Mouse (Mus musculus) heart, adult 8-10 months (tissue): Measurements from ENCODE around the gene Cox14. TPM values are rescaled to one million over a fixed set of nuclear protein-coding genes. Genes with fewer than 3 reads are reported as not detected.
A peak's percentile ranks its signal among the peaks of the same experiment; 100 is the strongest.
"Not testable (repeated sequence)": the region's sequence is repeated elsewhere in the genome, so short reads cannot be mapped to it uniquely, and the experiment has no call there.

Experiments
- DNase-seq: peaks from one replicate; pipeline ENCODE4 v3.0.0; 2022; ENCODE audit warnings: low spot score
- total RNA-seq, 4 experiments: library from RNA; stranded (reverse); gene quantifications; 2 replicates each; pipeline ENCODE4 v1.2.4; 2022

Cox14 gene
- total RNA-seq: 100 to 1,000 TPM; 240 to 284 (median 258) TPM

DNA sequence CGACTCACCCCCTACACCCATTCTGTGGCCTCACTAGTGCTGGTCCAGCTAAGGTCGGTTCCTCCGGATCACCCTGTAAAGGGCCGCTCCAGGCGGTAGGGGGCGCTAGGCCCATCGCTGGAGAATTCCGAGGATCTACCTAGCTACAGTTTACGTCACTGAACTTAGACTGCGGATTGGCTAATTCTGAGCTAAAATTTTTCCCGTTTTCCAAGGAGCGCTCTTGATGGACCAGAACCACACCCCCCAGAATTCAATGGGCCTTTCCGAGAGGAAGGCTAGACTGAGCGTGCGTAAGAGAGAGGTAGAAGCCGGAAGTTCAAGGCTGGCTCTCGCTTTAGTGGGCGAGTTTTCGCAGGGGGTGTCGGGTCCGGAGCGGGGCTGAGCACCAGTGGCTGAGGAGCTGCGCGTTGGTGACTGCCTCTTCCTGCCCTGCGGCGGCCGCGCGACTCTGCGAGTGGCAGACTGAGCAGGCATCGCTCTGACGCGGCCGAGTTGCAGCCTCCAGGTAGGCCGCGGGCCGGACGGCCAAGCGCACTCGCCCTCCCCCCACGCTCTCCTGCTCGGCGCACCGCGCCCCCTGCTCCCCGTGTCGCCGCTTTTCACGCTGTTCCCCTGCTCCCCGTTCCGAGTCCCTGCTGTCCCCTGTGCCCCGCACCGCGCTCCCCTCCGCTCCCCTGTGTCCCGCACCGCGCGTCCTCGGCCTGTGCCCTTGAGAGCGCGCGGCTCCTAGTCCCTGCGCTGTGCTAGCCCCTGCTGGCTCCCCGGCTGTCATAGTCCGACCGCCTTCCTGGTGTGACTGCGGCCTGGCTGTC, at the start of gene Cox14:
TSS of gene Cox14 (plus strand) at position 278 of the 815 bp plus-strand sequence.
- DNase-seq: peak; percentile 99

DNA sequence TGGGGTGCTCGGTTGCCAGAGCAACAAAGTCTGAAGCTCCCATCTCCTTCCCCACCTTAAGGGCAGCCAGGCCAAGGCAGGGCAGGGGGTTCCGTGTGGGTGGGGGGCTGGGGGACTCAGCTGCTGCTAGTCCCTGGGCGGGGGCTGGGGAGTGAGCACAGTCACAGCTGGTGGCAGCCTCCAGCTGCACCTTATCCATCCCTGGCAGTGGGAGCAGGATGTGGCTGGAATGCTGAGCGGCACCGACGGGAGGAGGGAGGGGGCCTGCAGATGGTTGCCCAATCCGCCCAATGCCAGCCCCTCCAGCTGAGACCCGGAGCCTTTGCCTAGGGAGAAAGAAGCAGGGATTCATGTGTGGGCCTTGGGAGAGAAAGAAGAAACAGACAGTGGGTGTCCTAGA, 48.3 kb upstream of the Cox14 start:
- no peak for DNase-seq

DNA sequence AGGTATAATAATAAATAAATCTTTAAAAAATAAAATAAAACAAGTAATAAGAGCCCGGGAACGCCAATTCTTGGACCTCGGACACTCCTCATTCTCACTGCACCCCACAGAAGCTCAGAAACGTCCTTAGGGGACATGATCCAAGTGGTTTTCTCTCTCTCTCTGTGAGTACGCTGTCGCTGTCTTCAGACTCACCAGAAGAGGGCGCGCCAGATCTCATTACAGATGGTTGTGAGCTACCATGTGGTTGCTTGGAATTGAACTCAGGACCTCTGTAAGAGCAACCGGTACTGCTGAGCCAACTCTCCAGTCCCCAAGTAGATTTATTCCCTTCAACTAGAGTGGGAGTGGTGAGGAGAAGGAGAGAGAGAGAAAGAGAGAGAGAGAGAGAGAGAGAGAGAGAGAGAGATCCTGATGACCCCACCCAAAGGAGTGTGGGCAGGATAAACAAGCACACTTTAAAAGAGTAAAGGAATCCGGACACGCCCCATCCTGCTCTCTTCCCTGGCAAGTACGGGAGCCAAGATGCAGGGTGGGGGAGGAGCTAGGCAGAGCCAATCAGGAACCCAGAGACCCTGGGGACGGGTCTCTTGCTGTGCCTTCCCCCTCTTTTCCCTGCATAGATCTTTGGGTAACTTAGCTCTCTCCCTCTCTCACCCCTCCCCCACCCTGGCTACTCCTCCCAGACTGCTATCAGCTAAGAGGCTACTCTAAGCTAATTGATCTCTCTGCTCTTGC, 47.2 kb upstream of the Cox14 start:
- DNase-seq: no peak

GRCm38 (mm10) chr15:99679008-99679407, 46.4 kb upstream of the Cox14 start:
- DNase-seq: no peak

GRCm38 (mm10) chr15:99682880-99683279, 42.5 kb upstream of the Cox14 start:
- no peak for DNase-seq

DNA sequence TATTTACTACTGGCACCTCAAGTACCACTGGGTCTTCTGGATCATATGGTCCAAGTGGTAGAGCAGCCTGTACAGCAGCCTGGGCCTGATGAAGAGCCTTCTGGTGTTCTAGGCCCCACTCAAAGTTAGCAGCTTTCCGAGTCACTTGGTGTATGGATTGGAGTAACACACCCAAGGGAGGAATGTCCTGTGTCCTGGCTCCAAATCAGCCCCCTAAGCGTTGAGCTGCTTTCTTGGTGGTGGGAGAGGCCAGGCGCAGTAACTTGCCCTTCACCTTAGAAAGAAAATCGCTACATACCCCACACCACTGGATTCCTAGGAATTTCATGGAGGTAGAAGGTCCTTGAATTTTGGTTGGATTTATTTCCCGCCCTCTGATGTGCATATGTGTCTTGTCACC, 41.3 kb upstream of the Cox14 start:
- no peak for DNase-seq

- DNase-seq: peak; percentile 46
Measured at GRCm38 (mm10) chr15:99688712-99689111, 36.7 kb upstream of the Cox14 start.

- DNase-seq: no peak
Measured at GRCm38 (mm10) chr15:99690924-99691323, 34.5 kb upstream of the Cox14 start.

- no peak for DNase-seq
Measured at GRCm38 (mm10) chr15:99691976-99692375, 33.4 kb upstream of the Cox14 start.

GRCm38 (mm10) chr15:99697309-99697708, 28.1 kb upstream of the Cox14 start:
- no peak for DNase-seq

DNA sequence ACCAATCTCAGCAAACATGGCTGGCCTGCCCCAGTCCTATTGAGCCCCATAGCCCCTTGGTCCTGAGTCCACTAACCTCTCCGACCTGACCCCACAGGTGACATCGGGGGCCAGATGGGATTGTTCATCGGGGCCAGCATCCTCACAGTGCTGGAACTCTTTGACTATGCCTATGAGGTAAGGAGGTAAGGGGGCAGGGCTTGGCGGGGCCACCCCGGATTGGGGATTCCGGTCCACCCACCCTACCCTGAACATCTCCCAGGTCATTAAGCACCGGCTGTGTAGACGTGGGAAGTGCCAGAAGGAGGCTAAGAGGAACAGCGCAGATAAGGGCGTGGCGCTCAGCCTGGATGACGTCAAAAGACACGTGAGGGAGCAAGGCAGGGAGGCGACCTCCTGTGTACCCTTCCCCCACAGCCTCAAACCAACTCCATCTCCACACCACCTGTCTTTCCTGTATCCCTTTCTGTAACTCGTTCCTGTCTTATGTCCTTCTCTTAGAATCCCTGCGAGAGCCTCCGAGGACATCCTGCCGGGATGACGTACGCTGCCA, 26.8 kb upstream of the Cox14 start:
- no peak for DNase-seq

GRCm38 (mm10) chr15:99699715-99700114, 25.7 kb upstream of the Cox14 start:
- no peak for DNase-seq

DNA sequence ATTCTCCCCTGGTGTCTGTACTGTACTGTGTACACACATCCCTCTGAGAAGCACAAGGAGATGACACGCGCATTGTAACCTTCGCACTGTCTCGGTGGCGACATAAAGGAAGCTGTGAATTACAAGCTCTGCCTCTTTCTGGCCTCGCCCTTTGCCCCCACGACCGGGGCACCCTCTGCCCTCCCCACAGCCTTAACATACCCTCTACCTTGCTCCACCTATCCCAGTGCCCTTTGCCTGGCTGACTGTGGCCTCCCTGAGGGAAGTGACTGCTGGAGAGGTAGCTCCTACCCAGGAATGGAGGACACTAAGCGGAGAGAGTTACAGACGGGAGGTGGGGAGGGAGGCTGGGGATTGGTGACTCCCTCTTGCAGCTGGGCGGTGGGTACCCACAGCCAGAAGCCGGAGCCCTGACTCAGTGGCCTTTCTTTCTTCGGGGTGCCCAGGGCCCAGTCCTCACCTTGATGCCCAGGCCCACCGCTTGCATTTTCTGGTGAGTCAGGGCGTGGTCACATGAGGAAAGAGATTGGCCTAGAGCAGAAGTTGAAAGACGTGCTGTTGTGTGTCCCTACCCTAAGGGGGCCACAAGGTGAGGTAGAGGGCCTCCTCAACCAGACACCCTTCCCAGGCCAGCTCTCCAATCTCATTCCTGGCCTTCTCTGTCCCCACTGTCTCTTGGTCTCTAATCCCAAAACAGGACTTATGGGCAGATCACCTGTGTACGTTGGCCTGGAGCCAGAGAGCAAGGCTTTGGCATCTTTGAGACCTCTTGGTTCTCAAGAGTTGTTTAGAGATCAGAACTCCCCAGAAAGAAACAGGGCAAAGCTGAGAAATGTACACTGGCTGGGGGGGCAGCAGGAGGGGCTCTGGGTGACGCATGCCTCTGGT, 25.0 kb upstream of the Cox14 start:
- DNase-seq: no peak

DNA sequence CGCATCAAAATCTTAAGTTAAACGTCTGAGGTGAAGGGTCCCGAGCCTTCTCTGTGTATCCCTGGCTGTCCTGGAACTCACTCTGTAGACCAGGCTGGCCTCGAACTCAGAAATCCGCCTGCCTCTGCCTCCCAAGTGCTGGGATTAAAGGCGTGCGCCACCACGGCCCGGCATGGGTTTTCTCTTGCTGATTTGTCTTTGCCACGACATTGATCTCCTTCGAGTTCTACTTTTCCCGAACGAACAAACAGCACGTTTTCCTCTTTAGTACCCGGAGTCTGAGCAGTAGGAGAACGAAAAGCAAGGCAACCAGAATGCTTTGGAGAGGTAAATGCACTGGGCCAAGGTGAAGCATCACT, 23.8 kb upstream of the Cox14 start:
- not testable (repeated sequence) for DNase-seq

DNA sequence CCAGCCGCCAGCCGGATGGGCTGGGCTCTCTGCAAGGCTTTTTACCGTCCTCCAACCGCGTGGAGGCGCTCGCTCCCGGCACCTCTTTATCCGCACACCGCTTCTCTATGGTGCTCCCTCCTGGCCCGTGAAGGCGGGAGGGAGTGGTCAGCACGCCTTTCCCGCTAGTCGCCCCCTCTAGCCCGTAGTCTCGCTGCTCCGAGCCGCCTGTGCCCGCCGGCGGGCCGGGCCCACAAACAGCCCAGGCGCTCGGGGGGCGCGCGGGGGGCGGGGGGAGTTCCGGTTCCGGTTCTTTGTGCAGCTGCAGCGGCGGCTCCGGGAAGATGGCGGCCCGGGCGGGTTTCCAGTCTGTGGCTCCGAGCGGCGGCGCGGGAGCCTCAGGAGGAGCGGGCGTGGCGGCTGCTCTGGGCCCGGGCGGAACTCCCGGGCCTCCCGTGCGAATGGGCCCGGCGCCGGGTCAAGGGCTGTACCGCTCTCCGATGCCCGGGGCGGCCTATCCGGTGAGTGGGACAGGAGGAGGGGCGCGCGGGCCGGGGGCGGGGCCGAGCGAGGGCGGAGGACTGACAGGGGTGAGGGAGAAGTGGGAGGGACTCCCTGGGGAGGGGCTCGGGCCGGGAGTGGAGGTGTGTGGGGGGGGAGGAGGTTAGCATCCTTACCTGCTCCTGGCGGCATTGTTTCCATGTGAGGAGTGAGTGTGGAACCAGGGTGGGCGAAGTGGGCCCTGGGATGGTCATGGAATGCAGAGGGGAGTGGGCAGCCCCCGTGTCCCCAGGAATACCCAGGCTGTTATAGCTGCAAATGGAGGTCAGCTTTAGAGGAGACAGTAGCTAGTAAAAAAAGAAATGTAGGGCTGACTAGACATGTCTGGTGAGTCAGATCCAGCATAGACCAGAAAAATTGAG, 23.2 kb upstream of the Cox14 start, which contains the start of gene Smarcd1:
TSS of gene Smarcd1 (plus strand) at position 131 of the 902 bp plus-strand sequence.
- DNase-seq: peak; percentile 94

GRCm38 (mm10) chr15:99703104-99703503, 22.3 kb upstream of the Cox14 start:
- DNase-seq: no peak

- DNase-seq: no peak
Measured at GRCm38 (mm10) chr15:99703676-99704040, 21.8 kb upstream of the Cox14 start.

GRCm38 (mm10) chr15:99704041-99704681, 21.3 kb upstream of the Cox14 start:
- no peak for DNase-seq

DNA sequence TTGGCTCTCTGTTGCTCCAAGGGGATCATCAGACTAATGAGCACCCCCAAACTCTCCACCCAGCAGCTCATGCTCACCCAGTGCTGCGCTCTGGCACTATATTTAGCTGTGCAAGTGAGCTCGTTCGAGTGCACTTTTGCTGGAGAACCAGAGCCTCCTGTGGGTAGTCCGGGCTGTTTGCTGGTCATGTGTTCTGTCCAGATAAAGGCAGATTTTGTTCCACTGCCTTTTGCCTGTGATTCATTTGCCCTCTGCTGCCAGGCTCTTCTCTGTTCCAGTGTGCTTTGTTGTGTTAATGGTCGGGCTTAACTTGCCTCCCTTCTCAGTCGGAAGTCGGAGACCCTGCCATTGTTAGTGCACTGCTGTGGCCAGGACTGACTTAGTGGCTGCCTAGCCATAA, 20.5 kb upstream of the Cox14 start:
- DNase-seq: peak; percentile 59

DNA sequence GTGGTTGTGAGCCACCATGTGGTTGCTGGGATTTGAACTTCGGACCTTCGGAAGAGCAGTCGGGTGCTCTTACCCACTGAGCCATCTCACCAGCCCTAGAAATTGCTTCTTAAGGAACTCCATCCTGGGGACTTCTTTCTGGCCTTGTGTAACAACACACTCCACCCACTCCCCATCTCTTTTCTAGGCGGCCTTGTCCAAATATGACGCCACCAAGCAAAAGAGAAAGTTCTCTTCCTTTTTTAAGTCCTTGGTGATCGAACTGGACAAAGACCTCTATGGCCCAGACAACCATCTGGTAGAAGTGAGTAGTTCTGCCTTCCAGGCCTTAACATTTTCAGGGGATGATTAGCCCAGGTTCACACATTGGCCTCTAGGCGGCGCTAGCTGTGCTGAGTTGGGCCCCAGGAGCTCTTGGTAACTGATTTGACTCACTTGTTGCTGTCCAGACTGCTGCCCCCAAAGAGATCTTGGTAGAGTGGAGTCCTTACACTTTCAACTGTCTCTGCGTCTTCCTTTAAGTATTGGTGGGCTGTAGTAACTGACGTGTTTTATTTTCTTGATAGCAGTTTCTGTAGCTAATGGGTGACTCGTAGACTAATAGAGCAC, 19.9 kb upstream of the Cox14 start, which contains the start of gene Gm17349:
TSS of gene Gm17349 (minus strand) at position 51 of the 609 bp plus-strand sequence.
- DNase-seq: no peak
